Mouse (Mus musculus) liver, postnatal 0 days (tissue): ENCODE results near the gene Mrps34. TPM values are rescaled to one million over a fixed set of nuclear protein-coding genes. Genes with fewer than 3 reads are reported as not detected.

Experiments
- ATAC-seq: fragments of 200-750 bp; cut with Nextera tagmentation; 2 replicates; pipeline ENCODE4 v1.8.0; 2017; ENCODE audit warnings: mild to moderate bottlenecking, moderate library complexity
- DNase-seq: peaks from one replicate; pipeline ENCODE4 v3.0.0-alpha.2; 2016
- H3K27ac ChIP-seq: fragments of 300-500 bp; sonication (generic); 2 replicates; pipeline ENCODE4 v1.5.1; 2014; ENCODE audit warnings: antibody characterized with exemption, moderate library complexity, mild to moderate bottlenecking, low read depth
- H3K27me3 ChIP-seq: fragments of 300-500 bp; sonication (generic); 2 replicates; pipeline ENCODE4 v1.6.1; 2014; ENCODE audit warnings: low read length, control low read depth, mixed read lengths; ENCODE audit not compliant: insufficient read depth
- H3K36me3 ChIP-seq: fragments of 300-500 bp; sonication (generic); replicated peaks from 2 replicates; pipeline ENCODE4 v1.6.1; 2014; ENCODE audit warnings: mild to moderate bottlenecking, control low read depth, low read length, moderate library complexity, mixed read lengths; ENCODE audit not compliant: insufficient read depth
- H3K4me1 ChIP-seq: fragments of 300-500 bp; sonication (generic); 2 replicates; pipeline ENCODE4 v1.6.1; 2014; ENCODE audit warnings: antibody characterized with exemption, mild to moderate bottlenecking, control low read depth; ENCODE audit not compliant: insufficient read depth
- H3K4me2 ChIP-seq: fragments of 300-500 bp; sonication (generic); 2 replicates; pipeline ENCODE4 v1.6.1; 2014; ENCODE audit warnings: low read depth, mild to moderate bottlenecking, low read length, moderate library complexity, mixed read lengths
- H3K4me3 ChIP-seq: fragments of 300-500 bp; sonication (generic); 2 replicates; pipeline ENCODE4 v1.5.1; 2014; ENCODE audit warnings: low read depth, low read length
- H3K9ac ChIP-seq: fragments of 300-500 bp; sonication (generic); replicated peaks from 2 replicates; pipeline ENCODE4 v1.6.1; 2014; ENCODE audit warnings: mild to moderate bottlenecking, moderate library complexity
- H3K9me3 ChIP-seq: fragments of 300-500 bp; sonication (generic); 2 replicates; pipeline ENCODE4 v1.6.1; 2016; ENCODE audit warnings: mild to moderate bottlenecking, control low read depth, low read length, mixed read lengths
- CTCF ChIP-seq: sonication (generic); IDR thresholded peaks from 2 replicates; pipeline ENCODE4 v1.5.1; 2016; ENCODE audit warnings: antibody characterized with exemption, low read depth
- EP300 ChIP-seq: IDR thresholded peaks from 2 replicates; pipeline ENCODE4 v1.6.1; 2016; ENCODE audit warnings: antibody characterized with exemption, low read depth, mild to moderate bottlenecking
- WGBS: fragments of 180-500 bp; shearing (Covaris S2); extraction: QIAGEN DNeasy Blood & Tissue Kit; methylation state at CpG from one replicate; pipeline ENCODE4 v1.1.7; 2014; ENCODE audit not compliant: insufficient replicate concordance; 5-methylcytosine and 5-hydroxymethylcytosine counted together
- polyA plus RNA-seq: library from polyadenylated mRNA; unstranded; fragments of >200 nt; fragmentation: Nextera tagmentation; extraction: Ambion mirVana; gene quantifications from 2 replicates; pipeline ENCODE4 v1.2.1, GENCODE M21; 2015

The Mrps34 gene
- polyA plus RNA-seq, 1 experiment from 2014 or later: 99.6 TPM

DNA sequence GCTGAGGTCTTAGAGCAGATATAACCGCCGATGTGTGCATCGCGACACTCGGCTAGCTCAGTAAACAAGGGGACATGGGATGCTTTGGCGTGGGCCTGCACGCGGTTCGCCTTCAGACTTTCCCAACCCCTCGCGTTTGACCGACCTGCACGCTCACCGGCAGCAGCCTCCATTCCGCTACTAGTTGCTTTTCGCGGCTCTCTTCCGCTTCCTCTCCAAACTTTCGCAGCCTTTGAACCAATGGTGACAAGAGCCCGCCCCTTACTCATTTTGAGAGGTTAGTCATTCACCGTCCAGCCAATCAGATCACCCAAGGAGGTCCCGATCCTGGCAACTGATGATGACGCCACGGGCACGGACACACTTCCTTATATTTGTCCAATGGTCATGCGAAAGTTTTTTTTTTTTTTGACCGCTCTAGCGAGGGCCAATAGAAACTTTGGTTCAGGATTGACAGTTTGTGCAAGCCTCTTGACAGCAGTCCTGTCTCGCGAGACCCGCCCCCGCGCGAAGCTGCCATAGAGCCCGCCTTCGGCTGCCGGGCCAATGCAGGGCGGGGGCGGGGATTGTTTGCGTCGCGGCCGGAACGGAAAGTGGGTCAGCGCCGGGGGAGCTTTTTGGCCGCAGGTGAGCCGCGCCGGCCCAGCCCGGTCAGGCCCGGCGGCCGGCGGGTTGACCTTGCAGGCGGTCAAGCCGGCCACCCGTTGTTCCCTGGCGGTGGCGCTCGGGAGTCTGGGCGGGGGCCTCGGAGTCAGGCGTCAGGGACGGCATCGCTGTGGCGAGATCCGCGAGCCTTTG, 8.6 kb upstream of the Mrps34 start, which contains the start of the genes Nubp2 and Spsb3:
Gene Nubp2 (minus strand): TSS at position 216 of the 798 bp plus-strand sequence.
Gene Spsb3 (plus strand): TSS at position 510 of the 798 bp plus-strand sequence.
- H3K9me3 ChIP-seq: no peaks in the 10 kb centered on the region
- H3K27me3 ChIP-seq: no peaks in the 10 kb centered on the region
- peak within 1 kb of the TSS; percentile 98 for H3K4me3 ChIP-seq
- peak; percentile 98 for DNase-seq
- H3K27ac ChIP-seq: peak within 1 kb of the TSS; percentile 97
- H3K36me3 ChIP-seq: peaks cover 63% of the 10 kb centered on the region
- peaks cover 23% of the 10 kb centered on the region for H3K4me1 ChIP-seq
- TF ChIP-seq EP300 (peak; percentile 85), CTCF (peak; percentile 49)
- peak; percentile 96 for ATAC-seq
- H3K4me2 ChIP-seq: peak within 1 kb of the TSS; percentile 95
- under 1% methylated on average over 69 of the region's 69 CpGs for WGBS
- H3K9ac ChIP-seq: peak within 1 kb of the TSS; percentile 98

DNA sequence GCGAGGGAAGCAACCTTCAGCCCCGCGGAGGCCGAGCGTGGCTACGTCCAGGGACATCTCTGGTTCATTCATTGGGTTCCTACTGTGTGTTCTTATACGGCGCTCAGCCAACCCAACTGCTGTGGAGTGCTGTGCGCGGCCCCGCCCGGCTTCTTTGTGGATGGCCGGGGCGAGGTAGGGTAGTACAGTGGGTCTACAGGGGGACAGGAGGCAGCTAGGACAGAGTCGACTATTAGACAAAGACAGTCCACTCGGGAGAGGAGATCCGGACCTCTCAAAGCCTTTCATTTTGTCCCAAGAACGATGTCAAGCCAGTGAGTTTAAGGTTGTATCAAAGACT, 8.0 kb upstream of the Mrps34 start:
- under 1% methylated on average over 18 of the region's 18 CpGs for WGBS
- no peak for TF ChIP-seq EP300
- no peak for TF ChIP-seq CTCF
- peak overlapping the region; percentile 98 for H3K4me3 ChIP-seq
- peaks cover 68% of the 10 kb centered on the region for H3K36me3 ChIP-seq
- peaks cover 23% of the 10 kb centered on the region for H3K4me1 ChIP-seq
- peak overlapping the region; percentile 97 for H3K27ac ChIP-seq
- peak overlapping the region; percentile 85 for H3K4me2 ChIP-seq
- H3K27me3 ChIP-seq: no peaks in the 10 kb centered on the region
- H3K9ac ChIP-seq: peak overlapping the region; percentile 98
- ATAC-seq (peak; percentile 41), DNase-seq (no peak)
- H3K9me3 ChIP-seq: no peaks in the 10 kb centered on the region

DNA sequence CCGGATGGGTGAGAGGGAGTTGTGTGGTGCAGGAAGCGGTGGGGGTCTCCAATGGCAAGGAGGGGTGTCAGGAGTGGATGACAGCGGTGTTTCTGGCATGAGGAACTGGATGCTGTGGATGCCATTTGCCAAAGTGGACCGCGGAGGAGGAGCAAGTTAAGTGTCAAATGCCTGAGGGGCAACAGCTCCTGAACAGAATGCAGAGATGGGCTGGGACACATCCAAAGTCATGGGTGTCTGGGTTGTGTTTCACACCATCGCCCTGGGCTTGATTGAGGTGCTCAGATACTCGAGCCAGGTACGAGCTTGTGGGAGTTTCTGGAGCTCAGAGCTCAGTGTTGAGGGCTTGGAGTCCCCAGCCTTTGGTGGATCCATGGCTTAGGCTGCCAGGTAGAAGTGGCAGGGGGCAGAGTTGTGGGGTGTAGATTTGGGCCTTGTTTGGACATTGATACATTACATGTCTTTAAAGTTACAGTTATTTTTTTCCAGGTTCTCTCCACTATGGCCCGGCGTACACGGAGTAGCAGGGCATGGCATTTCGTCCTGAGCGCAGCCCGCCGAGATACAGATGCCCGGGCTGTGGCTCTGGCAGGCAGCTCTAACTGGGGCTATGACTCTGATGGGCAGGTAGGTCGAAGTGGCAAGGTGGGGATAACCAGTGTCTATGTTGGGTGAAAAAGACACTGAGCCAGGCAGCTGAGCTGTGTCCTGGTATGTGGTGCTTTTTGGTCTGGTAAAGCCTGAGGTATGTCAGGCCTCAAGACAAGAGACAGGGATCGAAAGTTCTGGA, 7.4 kb upstream of the Mrps34 start:
- H3K27ac ChIP-seq: peak overlapping the region; percentile 97
- WGBS: 61% methylated on average over 18 of the region's 18 CpGs

DNA sequence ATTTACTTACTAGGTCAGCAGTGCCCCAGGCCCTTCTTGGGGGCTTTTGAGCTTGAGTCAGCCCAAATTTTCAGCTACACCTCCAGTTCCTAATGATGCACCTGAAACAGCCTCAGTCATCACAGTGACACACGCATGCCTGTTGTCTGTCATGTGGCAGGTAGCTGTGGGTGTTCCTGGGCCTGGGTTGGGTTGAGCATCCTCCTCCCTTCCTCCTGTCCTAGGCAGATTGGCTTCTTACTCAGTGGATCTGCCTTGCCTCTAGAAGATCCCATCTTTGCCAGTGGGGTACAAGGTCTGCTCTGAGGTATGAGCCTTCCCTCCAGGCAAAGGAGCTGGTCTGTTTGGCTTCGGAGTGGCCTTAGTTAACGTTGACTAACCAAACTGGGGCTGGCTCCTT, 6.1 kb upstream of the Mrps34 start:
- no peak for DNase-seq
- Histone ChIP-seq H3K9ac (0 out of 2 replicates have a peak overlapping the region, but pooled peaks have one; percentile 6), H3K27me3 (no peaks in the 10 kb centered on the region), H3K4me1 (peaks cover 26% of the 10 kb centered on the region), H3K36me3 (peaks cover 67% of the 10 kb centered on the region), H3K4me3 (no peak overlapping the region), H3K9me3 (no peaks in the 10 kb centered on the region), H3K4me2 (peak overlapping the region; percentile 85; the same call in 1 of the 2 replicates), H3K27ac (no peak overlapping the region)
- WGBS: 88% methylated on average over 3 of the region's 3 CpGs
- ATAC-seq: no peak
- TF ChIP-seq CTCF (no peak), EP300 (no peak)

More for the DNA sequence above, 7.4 kb upstream of the Mrps34 start:
- H3K4me1 ChIP-seq: peaks cover 23% of the 10 kb centered on the region
- H3K36me3 ChIP-seq: peaks cover 68% of the 10 kb centered on the region
- H3K4me2 ChIP-seq: peak overlapping the region; percentile 85
- DNase-seq (no peak), ATAC-seq (no peak)
- H3K9me3 ChIP-seq: no peaks in the 10 kb centered on the region
- peak overlapping the region; percentile 98 for H3K4me3 ChIP-seq
- no peak for TF ChIP-seq EP300
- TF ChIP-seq CTCF: no peak
- no peaks in the 10 kb centered on the region for H3K27me3 ChIP-seq
- peak overlapping the region; percentile 98 for H3K9ac ChIP-seq

DNA sequence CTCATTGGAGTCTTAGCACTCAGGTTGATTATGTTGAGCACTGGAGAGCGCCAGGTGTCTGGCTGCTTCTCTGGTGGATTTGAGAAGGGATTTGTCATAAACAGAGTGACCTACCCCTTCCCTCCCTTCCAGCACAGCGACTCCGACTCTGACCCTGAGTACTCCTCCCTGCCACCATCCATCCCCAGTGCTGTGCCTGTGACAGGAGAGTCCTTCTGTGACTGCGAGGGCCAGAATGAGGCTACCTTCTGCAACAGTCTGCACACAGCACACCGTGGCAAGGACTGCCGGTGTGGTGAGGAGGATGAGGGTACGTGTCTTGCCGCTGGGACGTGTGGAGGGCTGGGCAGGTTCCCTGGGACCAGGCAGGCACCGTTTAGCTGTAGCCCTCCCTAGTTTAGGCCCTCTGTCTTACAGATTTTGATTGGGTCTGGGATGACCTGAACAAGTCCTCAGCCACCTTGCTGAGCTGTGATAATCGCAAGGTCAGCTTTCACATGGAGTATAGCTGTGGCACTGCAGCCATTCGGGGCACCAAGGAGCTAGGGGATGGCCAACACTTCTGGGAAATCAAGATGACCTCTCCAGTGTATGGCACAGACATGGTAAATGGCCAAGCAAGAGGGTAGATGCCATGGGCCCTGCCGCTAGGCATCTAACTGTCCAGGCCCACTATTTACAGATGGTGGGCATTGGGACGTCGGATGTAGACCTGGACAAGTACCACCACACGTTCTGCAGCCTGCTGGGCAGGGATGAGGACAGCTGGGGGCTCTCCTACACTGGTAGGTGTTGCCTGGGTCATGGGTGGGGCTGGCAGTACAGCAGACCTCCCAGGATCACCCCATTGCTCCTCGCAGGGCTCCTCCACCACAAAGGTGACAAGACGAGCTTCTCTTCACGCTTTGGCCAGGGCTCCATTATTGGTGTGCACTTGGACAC, 4.5 kb upstream of the Mrps34 start:
- H3K4me3 ChIP-seq: no peak overlapping the region
- H3K9me3 ChIP-seq: no peaks in the 10 kb centered on the region
- ATAC-seq (no peak), DNase-seq (no peak)
- WGBS: 85% methylated on average over 19 of the region's 19 CpGs
- H3K4me2 ChIP-seq: no peak overlapping the region
- H3K36me3 ChIP-seq: peaks cover 58% of the 10 kb centered on the region
- H3K27me3 ChIP-seq: no peaks in the 10 kb centered on the region
- no peak overlapping the region for H3K27ac ChIP-seq
- no peak for TF ChIP-seq EP300
- TF ChIP-seq CTCF: no peak
- peaks cover 28% of the 10 kb centered on the region for H3K4me1 ChIP-seq
- H3K9ac ChIP-seq: no peak overlapping the region
